Mouse (Mus musculus) megakaryocyte-erythroid progenitor cell, adult 5-6 weeks (primary cell): ENCODE data around the gene Vmn1r188. TPM values are rescaled to one million over a fixed set of nuclear protein-coding genes. Genes with fewer than 3 reads are reported as not detected.
"Not testable (repeated sequence)": the region's sequence is repeated elsewhere in the genome, so short reads cannot be mapped to it uniquely, and the experiment has no call there.

Source experiments
- ATAC-seq: replicated peaks from 2 replicates; pipeline ENCODE4 v1.8.0; 2016; ENCODE audit warnings: mild to moderate bottlenecking, inconsistent platforms; ENCODE audit not compliant: severe bottlenecking, poor library complexity, low FRiP score, low TSS enrichment
- total RNA-seq, 2 experiments: library from RNA; stranded (forward) in 1 of 2; stranded (reverse) in 1 of 2; fragments of 200-1000, 215-1000 nt in 1 of 2; fragments of >200 nt in 1 of 2; fragmentation: Nextera tagmentation in 1 of 2; gene quantifications; 2 replicates each; pipeline ENCODE4 v1.2.3; 2014 to 2017

The Vmn1r188 gene
- total RNA-seq (2014; fragmentation: Nextera tagmentation) (not detected in 2 replicates), total RNA-seq (2017) (not detected in 2 replicates)

DNA sequence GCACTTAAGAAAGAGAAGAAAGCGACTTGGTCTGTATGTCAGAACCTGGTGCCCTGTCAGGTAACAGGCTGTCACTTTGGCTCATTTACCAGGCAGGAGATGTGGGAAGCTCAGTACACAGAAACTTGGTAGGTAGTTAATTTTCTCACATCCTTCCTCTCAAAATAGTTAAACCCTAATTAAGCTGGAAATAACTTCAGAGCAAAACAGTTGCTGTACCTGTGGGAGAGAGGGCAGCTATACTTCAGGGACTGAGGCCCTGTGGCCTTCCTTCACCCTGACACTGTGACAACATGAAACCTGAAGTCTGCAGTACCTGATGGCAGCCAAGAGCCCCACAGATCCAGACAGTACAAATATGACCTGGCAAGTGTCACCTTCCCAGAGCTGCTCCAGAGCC, at the start of gene Vmn1r188:
TSS of gene Vmn1r188 (plus strand) at position 301 of the 400 bp plus-strand sequence.
- not testable (repeated sequence) for ATAC-seq

DNA sequence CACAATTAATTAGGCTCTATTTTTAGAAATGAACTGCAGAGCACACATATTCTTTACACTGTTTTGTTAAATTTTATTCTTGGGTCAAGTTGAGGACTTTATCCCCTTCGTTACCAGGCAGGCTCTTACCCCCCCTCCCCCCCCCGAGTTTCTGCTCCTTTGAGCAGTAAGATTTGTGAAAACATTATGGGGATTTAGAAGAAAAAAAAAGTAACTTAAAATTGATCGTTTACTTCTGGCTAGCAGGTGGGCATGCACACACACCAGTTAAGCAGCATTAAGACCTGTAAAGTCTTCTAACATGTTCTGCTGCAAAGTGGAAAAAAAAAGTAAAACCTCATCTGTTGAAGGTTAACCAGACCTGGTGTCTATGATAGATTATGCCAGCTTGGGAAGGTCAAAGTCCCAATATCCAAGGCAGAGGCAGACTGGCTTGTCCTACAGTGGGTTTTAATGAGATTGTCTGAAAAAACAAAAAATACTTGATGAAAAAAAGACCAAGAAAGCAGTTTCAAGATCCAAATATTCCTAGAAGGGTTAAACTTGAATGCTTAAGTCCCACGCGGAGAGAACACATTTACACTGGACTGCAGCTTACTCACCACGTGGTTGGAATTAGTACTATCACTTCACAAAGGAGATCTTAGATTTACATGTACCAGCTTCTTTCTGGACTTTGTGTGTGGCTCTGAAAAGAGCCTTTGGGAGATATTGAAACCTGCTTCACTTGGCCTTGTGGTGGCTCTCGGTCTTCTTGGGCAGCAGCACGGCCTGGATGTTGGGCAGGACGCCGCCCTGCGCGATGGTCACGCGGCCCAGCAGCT, 49.6 kb upstream of the Vmn1r188 start:
- ATAC-seq, result no peak

DNA sequence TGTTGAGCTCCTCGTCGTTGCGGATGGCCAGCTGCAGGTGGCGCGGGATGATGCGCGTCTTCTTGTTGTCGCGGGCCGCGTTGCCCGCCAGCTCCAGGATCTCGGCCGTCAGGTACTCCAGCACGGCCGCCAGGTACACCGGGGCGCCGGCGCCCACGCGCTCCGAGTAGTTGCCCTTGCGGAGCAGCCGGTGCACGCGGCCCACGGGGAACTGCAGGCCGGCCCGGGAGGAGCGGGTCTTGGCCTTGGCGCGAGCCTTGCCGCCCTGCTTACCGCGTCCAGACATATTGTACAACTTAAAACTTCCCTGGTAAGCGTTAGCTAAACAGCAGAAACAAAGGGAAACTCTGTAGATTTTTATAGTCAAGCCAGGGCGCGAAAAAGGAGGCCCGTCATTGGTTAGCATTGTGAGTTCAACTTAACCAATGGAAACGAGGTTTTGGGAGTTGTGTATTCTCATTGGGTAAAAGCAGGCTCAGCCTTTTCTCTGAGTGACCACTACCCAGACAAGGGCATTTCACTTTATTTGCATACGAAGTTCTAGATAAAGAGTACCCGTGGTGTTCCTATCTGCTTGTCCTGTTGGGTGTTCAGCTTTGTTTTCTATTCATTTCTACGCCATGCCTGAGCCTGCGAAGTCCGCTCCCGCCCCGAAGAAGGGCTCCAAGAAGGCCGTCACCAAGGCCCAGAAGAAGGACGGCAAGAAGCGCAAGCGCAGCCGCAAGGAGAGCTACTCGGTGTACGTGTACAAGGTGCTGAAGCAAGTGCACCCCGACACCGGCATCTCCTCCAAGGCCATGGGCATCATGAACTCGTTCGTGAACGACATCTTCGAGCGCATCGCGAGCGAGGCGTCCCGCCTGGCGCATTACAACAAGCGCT, 48.7 kb upstream of the Vmn1r188 start, which contains the start of the genes Hist1h2ah and Hist1h2bk:
TSS of gene Hist1h2ah (minus strand) at position 302 of the 882 bp plus-strand sequence.
TSS of gene Hist1h2bk (plus strand) at position 604 of the 882 bp plus-strand sequence.
- ATAC-seq, result peak; percentile 84

DNA sequence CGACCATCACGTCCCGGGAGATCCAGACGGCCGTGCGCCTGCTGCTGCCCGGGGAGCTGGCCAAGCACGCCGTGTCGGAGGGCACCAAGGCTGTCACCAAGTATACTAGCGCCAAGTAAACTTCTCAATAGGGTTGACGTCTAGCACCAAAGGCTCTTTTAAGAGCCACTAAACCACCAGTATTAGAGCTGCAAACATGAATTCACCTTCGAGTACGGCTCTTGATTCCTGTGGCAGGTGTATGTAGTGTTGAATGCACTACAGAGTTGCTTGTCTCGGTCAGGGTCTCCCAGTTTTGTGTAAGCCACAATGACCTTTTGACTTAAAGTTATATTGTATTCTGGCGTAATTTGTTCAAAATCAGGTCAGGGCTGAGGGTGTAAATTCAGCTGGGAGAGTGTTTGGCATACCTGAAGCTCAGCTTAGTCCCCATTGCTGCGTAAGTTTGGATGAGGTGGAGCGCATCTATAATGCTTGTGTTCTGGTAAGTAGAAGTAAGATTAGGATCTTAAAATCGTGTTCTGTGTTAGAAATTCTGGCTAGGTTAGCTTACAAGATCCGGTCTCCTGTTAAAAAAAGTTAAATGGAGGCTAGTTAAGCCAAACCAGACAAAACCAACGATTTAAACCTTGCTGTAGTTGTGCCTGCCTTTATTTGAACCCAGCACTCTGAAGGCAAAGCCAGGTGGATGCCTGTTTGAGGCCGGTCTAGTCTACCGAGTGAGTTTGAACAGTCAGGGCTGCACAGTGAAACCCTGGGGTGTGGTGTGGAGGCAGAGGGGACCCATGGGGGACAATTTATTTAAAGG, 47.9 kb upstream of the Vmn1r188 start:
- peak; percentile 43 for ATAC-seq

DNA sequence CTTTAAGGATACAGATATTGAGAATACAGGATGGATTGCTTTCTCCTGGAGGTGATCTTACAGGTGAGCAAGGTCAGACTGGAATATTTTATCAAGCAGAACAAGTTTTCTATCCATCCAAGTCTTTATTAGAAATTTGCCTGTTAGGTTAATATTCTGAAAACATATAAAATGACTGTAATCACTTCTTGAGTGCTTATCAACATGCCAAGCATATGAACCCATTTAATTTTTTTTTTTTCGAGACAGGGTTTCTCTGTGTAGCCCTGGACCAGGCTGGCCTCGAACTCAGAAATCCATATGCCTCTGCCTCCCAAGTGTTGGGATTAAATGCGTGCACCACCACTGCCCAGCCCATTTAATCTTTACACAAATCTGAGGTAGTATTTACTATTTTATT, 47.3 kb upstream of the Vmn1r188 start:
- no peak for ATAC-seq

DNA sequence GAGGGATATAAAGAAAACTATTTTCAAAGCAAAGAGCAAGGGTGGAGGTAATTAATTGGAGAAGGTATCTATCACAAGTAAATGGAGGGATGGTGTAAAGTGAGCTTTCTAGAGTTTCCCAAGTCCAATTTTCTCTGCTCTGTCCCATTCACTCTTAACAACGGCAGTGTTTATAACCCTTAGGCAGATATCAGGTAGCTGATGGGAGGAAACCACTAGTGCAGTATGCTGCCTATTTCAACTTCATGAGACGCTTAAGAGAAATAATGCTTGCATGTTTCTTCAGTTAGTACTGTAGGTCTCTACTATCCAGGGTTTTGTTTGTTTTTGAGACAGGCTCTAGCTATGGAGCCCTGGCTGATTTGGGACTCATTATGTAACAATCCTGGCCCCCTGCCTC, 46.8 kb upstream of the Vmn1r188 start:
- ATAC-seq, result no peak

DNA sequence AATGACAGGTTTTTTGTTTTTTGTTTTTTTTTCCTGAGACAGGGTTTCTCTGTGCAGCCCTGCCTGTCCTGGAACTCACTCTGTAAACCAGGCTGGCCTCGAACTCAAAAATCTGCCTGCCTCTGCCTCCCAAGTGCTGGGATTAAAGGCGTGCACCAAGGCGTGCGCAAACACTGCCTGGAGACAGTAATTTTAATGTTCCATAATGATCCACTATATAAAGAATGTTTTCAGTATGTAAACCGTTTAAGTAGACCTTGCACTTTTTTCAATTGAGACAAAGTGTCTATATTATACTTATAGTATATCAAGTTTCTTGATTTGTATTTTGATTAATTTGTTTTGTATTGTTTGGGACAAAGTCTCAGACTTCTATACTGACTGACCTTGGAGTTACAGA, 44.9 kb upstream of the Vmn1r188 start:
- no peak for ATAC-seq

DNA sequence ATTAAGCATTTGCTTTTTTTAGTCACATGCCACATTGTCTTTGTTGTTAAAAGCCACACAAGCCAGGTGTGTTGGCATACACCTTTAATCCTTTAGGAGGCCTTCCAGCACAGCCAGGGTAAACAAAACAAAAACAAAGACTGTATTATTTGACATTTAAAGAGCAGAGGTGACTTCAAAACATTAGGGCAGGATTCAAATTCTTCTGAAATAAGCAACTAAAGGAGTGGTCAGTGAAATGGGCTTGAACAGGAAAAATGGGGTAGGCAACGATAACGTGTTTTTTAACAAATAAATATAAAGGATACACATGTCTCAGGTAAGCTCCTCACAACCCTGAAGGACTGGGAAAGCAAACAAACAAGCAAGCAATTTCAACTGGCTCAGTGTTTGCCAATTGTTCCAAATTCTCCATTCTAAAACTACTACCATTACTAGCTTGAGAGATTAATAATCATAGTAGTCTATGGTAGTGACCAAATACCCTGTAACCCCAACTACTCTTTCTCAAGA, 44.2 kb upstream of the Vmn1r188 start:
- ATAC-seq, result no peak

DNA sequence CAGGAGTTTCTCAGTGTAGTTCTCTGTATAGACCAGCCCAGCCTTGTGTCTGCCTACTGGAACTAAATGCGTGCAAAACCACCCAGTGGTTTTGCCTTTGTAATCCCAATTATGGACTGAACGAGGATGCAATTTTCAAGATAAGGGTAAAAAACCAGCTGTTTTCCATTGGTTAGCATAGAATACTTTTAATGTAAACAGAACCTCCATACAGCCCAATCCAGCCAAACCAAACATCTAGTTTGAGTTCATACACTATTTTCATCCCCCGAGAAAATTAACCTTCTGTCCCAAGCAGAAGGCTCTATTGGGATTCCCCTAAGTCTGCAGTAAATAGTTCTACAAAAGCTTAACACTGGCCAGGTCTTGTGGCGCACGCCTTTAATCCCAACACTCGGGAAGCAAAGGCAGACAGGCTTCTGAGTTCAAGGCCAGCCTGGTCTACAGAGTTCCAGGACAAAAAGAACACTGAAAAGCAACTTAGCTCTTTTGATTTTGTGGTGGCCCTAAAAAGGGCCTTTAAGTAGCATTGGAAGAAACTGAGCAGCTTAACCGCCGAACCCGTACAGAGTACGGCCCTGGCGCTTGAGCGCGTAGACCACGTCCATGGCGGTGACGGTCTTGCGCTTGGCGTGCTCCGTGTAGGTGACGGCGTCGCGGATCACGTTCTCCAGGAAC, 43.6 kb upstream of the Vmn1r188 start:
- ATAC-seq, result peak; percentile 19

DNA sequence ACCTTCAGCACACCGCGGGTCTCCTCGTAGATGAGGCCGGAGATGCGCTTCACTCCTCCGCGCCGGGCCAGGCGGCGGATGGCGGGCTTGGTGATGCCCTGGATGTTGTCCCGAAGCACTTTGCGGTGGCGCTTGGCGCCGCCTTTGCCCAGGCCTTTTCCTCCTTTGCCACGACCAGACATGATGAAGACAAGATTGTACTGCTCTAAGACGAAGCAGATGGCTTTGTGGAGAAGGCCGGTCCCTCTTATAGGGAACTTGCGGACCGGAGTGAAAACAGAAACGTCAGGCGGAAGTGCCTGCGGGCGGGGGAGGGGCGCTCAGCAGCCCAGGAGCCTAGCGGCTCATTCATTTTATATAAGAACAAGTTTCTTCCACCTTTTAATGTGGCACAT, 43.1 kb upstream of the Vmn1r188 start, which contains the start of gene Hist1h4i:
TSS of gene Hist1h4i (minus strand) at position 221 of the 395 bp plus-strand sequence.
- peak; percentile 38 for ATAC-seq

DNA sequence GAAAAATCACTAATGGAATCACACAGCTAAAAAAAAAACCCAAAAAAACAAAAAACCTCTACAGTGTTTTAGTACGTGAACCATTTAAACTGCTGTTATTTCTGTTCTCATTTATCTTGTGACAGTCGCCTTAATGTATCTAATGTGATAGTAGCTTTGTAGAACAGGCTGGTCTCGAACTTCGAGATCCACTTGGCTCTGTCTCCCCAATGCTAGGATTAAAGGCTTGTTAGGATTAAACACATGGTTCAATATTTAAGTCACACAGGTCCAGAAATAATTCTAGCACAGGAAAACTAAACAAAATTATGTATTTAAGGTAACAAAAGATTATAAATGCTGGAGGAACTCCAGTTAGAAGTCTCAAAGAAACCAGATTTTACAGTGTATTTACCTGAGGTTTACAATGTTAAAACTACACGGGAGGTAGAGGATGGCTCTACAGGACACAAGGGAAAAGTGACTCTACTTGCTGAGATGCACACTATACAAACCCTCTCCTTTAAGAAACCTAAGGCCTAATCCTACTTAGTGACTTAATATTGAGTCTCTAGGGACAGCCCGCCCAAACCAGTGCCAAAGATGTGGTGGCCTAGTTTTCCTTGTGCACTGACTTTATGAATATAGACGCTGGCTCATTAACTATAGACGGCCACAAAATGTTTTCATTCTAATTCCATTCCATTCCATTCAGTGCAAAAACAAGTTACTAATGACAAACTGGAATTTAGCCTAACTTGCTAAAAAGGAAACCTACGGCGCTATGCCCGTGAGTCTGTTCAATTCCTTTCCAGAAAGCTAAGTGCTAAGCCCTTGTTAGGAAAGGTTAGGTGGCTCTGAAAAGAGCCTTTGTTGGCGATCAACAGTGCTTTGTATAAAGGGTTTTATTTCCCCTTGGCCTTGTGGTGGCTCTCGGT, 42.3 kb upstream of the Vmn1r188 start:
- ATAC-seq, result no peak

DNA sequence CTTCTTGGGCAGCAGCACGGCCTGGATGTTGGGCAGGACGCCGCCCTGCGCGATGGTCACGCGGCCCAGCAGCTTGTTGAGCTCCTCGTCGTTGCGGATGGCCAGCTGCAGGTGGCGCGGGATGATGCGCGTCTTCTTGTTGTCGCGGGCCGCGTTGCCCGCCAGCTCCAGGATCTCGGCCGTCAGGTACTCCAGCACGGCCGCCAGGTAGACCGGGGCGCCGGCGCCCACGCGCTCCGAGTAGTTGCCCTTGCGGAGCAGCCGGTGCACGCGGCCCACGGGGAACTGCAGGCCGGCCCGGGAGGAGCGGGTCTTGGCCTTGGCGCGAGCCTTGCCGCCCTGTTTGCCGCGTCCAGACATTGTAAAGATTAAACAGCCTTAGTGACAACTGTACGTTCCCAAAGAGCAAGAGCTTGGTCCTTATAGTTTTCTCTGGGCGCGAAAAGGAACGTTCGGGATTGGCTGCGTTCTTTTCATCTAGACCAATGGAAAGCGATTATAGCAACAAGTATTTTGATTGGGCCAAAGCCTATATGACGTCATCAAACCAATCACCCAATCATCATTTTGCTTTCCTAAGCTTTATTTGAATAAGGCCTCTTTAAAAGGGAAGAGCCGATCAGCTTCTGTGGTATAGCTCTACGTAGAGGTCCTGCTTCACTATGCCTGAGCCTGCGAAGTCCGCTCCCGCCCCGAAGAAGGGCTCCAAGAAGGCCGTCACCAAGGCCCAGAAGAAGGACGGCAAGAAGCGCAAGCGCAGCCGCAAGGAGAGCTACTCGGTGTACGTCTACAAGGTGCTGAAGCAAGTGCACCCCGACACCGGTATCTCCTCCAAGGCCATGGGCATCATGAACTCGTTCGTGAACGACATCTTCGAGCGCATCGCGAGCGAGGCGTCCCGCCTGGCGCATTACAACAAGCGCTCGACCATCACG, 41.4 kb upstream of the Vmn1r188 start, which contains the start of the genes Hist1h2ag and Hist1h2bj:
TSS of gene Hist1h2ag (minus strand) at position 377 of the 935 bp plus-strand sequence.
TSS of gene Hist1h2bj (plus strand) at position 647 of the 935 bp plus-strand sequence.
- peak; percentile 70 for ATAC-seq

DNA sequence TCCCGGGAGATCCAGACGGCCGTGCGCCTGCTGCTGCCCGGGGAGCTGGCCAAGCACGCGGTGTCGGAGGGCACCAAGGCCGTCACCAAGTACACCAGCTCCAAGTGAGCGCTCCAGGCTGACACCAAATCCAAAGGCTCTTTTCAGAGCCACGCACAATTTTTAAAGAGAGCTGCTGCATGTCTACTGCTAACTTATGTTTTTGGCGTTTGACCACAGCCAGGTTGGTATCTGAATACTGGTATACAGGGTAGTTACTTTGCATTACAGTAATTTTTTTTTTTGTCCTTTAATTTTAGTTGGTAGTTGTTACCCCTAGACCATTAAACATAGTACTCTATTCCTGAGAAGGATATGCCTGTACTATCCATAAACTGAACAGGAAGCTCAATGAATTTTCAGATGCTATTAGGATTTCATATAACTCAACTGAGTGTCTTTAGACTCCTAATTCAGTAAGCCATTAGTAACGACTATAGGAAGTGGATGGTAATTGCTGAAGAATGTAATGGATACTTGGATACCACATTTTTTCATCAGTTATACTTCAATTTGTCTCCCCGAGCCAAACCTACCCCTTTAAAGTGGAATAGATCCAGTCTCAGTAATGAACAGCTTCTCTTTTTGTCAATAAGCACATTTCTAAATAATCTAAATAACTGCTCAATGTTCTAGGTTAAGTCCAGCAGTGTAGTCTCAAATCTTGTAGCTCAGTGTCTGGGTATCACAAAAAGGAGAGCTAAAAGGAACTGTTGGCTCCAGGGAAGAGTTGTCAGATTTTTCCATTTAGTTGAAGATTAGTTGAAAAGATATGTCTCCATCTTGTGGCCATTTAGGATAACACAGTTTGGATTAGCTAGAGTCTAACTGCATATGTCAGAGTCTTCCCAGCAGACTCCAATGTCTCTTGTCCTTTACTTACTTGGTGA, 40.5 kb upstream of the Vmn1r188 start:
- ATAC-seq, result peak; percentile 32

DNA sequence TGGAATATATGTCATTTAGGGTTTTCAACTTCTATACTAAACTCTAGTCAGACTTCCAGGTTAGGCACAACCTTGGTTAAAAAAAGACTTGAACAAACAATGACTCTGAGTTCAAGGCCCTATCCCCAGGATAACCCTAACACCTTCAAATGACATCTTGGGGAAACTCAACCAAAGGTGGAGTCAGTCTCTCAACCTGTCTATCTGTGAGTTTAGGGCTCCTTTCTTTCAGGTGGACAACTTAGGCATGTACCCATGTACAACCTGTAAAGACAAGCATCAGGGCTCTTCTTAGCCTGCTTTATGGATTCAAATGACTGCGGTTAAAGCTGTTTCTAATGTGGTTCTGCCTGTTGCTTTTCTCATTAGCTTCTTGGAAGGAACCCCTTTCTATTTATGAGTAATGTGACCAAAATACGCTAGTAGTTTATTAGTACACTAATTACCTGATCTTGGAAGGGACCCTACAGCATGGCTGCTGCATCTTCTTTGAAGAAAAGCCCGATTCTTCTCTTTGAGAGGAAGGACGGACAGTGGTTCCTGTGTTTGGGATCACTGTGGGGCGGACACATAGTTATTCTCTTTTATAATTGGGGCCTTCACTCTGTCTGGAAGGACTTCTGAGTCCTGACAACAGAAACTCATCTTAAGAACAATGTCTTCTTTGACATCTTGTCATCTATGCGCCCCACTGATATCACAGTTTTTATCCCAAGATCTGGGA, 39.6 kb upstream of the Vmn1r188 start:
- no peak for ATAC-seq

DNA sequence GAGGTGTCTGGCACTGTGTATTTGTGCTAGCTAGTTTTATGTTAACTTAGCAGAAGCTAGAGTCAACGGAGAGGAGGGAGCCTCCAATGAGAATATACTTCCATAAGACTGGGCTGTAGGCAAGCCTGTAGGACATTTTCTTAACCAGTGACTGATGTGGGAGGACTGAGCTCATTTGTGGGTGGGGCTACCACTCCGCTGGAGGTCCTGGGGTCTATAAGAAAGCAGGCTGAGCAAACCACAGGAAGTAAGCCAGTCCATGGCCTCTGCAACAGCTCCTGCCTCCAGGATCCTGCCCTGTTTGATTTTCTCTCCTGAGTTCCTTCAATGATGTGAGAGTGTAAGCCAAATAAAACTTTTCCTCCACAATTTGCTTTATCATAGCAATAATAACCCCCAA, 38.9 kb upstream of the Vmn1r188 start:
- ATAC-seq, result no peak
